Mouse (Mus musculus): ENCODE measurements at regions not wholly inside any gene's neighbourhood (a gene's known extent, or its start where the extent isn't known, plus 50 kb on each side); places are given as distances from the start of the nearest gene placed in this dataset.

- no peak for DNase-seq
These were observed 63.8 kb upstream of the Slc6a6 start for GRCm38 (mm10) chr6:91619735-91620732.

GRCm38 (mm10) chr6:91621437-91621836, 62.4 kb upstream of the Slc6a6 start:
- no peak for DNase-seq

DNA sequence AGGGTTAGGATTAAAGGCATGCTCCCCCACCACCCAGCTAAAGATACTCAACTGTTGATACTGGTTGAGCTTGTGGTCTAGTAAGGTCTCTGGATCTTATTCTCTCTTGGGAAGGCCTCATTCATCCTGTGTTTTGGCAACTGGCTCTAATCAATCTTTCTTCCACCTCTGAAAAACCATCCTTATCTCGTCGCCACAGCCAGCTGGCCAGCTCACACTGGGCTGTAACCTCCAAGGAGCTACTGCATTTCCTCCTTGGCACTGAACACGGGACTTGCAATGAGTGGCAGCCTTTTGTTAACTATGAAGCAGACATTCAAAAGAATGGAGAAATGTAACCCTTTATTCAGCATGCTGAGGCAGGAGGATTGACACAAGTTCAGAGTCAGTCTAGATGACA, 61.4 kb upstream of the Slc6a6 start:
- DNase-seq: no peak

DNA sequence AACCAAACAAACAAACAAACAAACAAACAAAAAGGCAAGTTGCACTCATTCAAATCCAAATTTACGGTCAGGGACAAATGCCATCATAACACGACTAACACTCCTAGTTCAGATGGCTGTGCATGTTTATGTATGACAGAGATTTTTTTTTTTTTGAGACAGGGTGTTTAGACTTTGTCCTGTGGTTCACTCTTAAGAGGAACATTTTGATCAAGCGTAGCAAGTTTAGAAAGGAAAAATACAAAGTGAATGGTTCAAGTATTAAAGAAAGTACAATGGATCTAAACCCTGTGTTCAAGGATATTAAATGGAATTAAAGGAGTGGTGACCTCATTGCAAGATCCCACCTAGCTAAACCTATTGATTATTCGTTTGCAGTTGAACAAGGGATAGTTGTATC, 60.2 kb upstream of the Slc6a6 start:
- no peak for DNase-seq

- DNase-seq: no peak
These were observed 54.6 kb upstream of the Slc6a6 start for GRCm38 (mm10) chr6:91629230-91629629.

GRCm38 (mm10) chr6:91631261-91631660, 52.6 kb upstream of the Slc6a6 start:
- no peak for DNase-seq

Data from cerebellum, adult 11 months (tissue).